Mouse (Mus musculus) spleen, postnatal 10 days (tissue): Measurements from ENCODE around the gene Klkb1.
"Not testable (repeated sequence)": the region's sequence is repeated elsewhere in the genome, so short reads cannot be mapped to it uniquely, and the experiment has no call there.

Source experiments
- DNase-seq, 2 experiments: peaks; one replicate each; pipeline ENCODE4 v3.0.0; 2021 to 2022; ENCODE audit warnings: low spot score in 2 of 2

Klkb1 gene

GRCm38 (mm10) chr8:45294687-45295086 is at the start of gene Klkb1:
Gene Klkb1, minus strand, starts transcription at chr8:45294859.
- no peak for DNase-seq

- no peak for DNase-seq
These were observed 49.6 kb upstream of the Klkb1 start for GRCm38 (mm10) chr8:45344298-45344697.

GRCm38 (mm10) chr8:45341630-45342628 is 47.3 kb upstream of the Klkb1 start:
- no peak for DNase-seq

GRCm38 (mm10) chr8:45333493-45333892 is 38.8 kb upstream of the Klkb1 start:
- DNase-seq, result no peak

GRCm38 (mm10) chr8:45332685-45333409 is 38.2 kb upstream of the Klkb1 start, which contains the start of gene Cyp4v3:
Gene Cyp4v3, minus strand, starts transcription at chr8:45333216.
- peak; percentile 23 to 66 for DNase-seq

GRCm38 (mm10) chr8:45330856-45331255 is 36.2 kb upstream of the Klkb1 start:
- DNase-seq, result no peak

GRCm38 (mm10) chr8:45329206-45329980 is 34.7 kb upstream of the Klkb1 start:
- no peak for DNase-seq

GRCm38 (mm10) chr8:45327076-45327475 is 32.4 kb upstream of the Klkb1 start:
- not testable (repeated sequence) for DNase-seq

GRCm38 (mm10) chr8:45324151-45324550 is 29.5 kb upstream of the Klkb1 start:
- no peak for DNase-seq

- DNase-seq, result no peak
These were observed 26.7 kb upstream of the Klkb1 start for GRCm38 (mm10) chr8:45321365-45321764.

- no peak for DNase-seq
These were observed 26.3 kb upstream of the Klkb1 start for GRCm38 (mm10) chr8:45320930-45321329.

GRCm38 (mm10) chr8:45310967-45311366 is 16.3 kb upstream of the Klkb1 start:
- DNase-seq, result no peak

GRCm38 (mm10) chr8:45308366-45308765 is 13.7 kb upstream of the Klkb1 start, which contains the start of gene Gm45753:
Gene Gm45753, minus strand, starts transcription at chr8:45308466.
- no peak for DNase-seq

- no peak for DNase-seq
These were observed 10.8 kb upstream of the Klkb1 start for GRCm38 (mm10) chr8:45305479-45305878.

GRCm38 (mm10) chr8:45304354-45304753 is 9.7 kb upstream of the Klkb1 start:
- no peak for DNase-seq

- no peak for DNase-seq
These were observed 7.7 kb upstream of the Klkb1 start for GRCm38 (mm10) chr8:45302390-45302789.

GRCm38 (mm10) chr8:45295276-45295675 is 617 bp upstream of the Klkb1 start:
- no peak for DNase-seq

GRCm38 (mm10) chr8:45291790-45292189 is 2.9 kb downstream of the Klkb1 start:
- no peak for DNase-seq

- no peak for DNase-seq
These were observed 13.0 kb downstream of the Klkb1 start for GRCm38 (mm10) chr8:45281630-45282029.

- DNase-seq, result no peak
These were observed 17.2 kb downstream of the Klkb1 start for GRCm38 (mm10) chr8:45277453-45277852.

GRCm38 (mm10) chr8:45274317-45274716 is 20.3 kb downstream of the Klkb1 start:
- DNase-seq, result no peak

GRCm38 (mm10) chr8:45269056-45269455 is 25.6 kb downstream of the Klkb1 start:
- DNase-seq, result no peak
